Mouse (Mus musculus): ENCODE results near the gene Gm8693. TPM values are rescaled to one million over a fixed set of nuclear protein-coding genes. Genes with fewer than 3 reads are reported as not detected.

Gm8693 gene
- polyA plus RNA-seq (2014; fragmentation: Illumina TruSeq; extraction: RNeasy Lipid Tissue Mini Kit (QIAGEN cat#74804); ENCODE audit: low read depth, low replicate concordance) = not detected

GRCm38 (mm10) chr7:22692217-22692616 is at the start of gene Gm8693:
Gene Gm8693 (minus strand): TSS chr7:22692317.

GRCm38 (mm10) chr7:22719610-22720009 is 27.5 kb upstream of the Gm8693 start, which contains the start of gene Gm4567:
Gene Gm4567 (minus strand): TSS chr7:22719710.

GRCm38 (mm10) chr7:22657718-22658117 is 34.4 kb downstream of the Gm8693 start, which contains the start of gene Vmn1r155:
Gene Vmn1r155 (plus strand): TSS chr7:22658018.

Other genes with a start within 250 kb of the Gm8693 start
- gene Gm10665, start 228.2 kb downstream of the Gm8693 start, polyA plus RNA-seq (2014; fragmentation: Illumina TruSeq; extraction: RNeasy Lipid Tissue Mini Kit (QIAGEN cat#74804); ENCODE audit: low read depth, low replicate concordance) = not detected
- not detected for gene Vmn1r151, start 192.6 kb downstream of the Gm8693 start, polyA plus RNA-seq (2014; fragmentation: Illumina TruSeq; extraction: RNeasy Lipid Tissue Mini Kit (QIAGEN cat#74804); ENCODE audit: low read depth, low replicate concordance)
- not detected for gene Vmn1r152, start 169.3 kb downstream of the Gm8693 start, polyA plus RNA-seq (2014; fragmentation: Illumina TruSeq; extraction: RNeasy Lipid Tissue Mini Kit (QIAGEN cat#74804); ENCODE audit: low read depth, low replicate concordance)
- gene Gm8677, start 157.4 kb downstream of the Gm8693 start, polyA plus RNA-seq (2014; fragmentation: Illumina TruSeq; extraction: RNeasy Lipid Tissue Mini Kit (QIAGEN cat#74804); ENCODE audit: low read depth, low replicate concordance) = not detected
- gene Gm4201, start 127.0 kb downstream of the Gm8693 start, polyA plus RNA-seq (2014; fragmentation: Illumina TruSeq; extraction: RNeasy Lipid Tissue Mini Kit (QIAGEN cat#74804); ENCODE audit: low read depth, low replicate concordance) = not detected
- gene Gm4565, start 104.2 kb downstream of the Gm8693 start, polyA plus RNA-seq (2014; fragmentation: Illumina TruSeq; extraction: RNeasy Lipid Tissue Mini Kit (QIAGEN cat#74804); ENCODE audit: low read depth, low replicate concordance) = 0.60 TPM
- gene Vmn1r155, start 34.3 kb downstream of the Gm8693 start, polyA plus RNA-seq (2014; fragmentation: Illumina TruSeq; extraction: RNeasy Lipid Tissue Mini Kit (QIAGEN cat#74804); ENCODE audit: low read depth, low replicate concordance) = not detected
- gene Gm4567, start 27.4 kb upstream of the Gm8693 start, polyA plus RNA-seq (2014; fragmentation: Illumina TruSeq; extraction: RNeasy Lipid Tissue Mini Kit (QIAGEN cat#74804); ENCODE audit: low read depth, low replicate concordance) = not detected
- gene Vmn1r157, start 69.4 kb upstream of the Gm8693 start, polyA plus RNA-seq (2014; fragmentation: Illumina TruSeq; extraction: RNeasy Lipid Tissue Mini Kit (QIAGEN cat#74804); ENCODE audit: low read depth, low replicate concordance) = not detected
- gene Vmn1r158, start 98.5 kb upstream of the Gm8693 start, polyA plus RNA-seq (2014; fragmentation: Illumina TruSeq; extraction: RNeasy Lipid Tissue Mini Kit (QIAGEN cat#74804); ENCODE audit: low read depth, low replicate concordance) = not detected
- not detected for gene Vmn1r159, start 151.3 kb upstream of the Gm8693 start, polyA plus RNA-seq (2014; fragmentation: Illumina TruSeq; extraction: RNeasy Lipid Tissue Mini Kit (QIAGEN cat#74804); ENCODE audit: low read depth, low replicate concordance)
- gene Vmn1r160, start 178.9 kb upstream of the Gm8693 start, polyA plus RNA-seq (2014; fragmentation: Illumina TruSeq; extraction: RNeasy Lipid Tissue Mini Kit (QIAGEN cat#74804); ENCODE audit: low read depth, low replicate concordance) = not detected

All from testis, adult 10 weeks (tissue).